Mouse (Mus musculus) small intestine, adult 10 weeks (tissue): ENCODE measurements around the gene March8. TPM values are rescaled to one million over a fixed set of nuclear protein-coding genes. Genes with fewer than 3 reads are reported as not detected.

Source experiments
- polyA plus RNA-seq: library from polyadenylated mRNA; stranded (reverse); fragments of 350-450 nt; fragmentation: Illumina TruSeq; extraction: RNeasy Lipid Tissue Mini Kit (QIAGEN cat#74804); gene quantifications from one replicate; pipeline ENCODE4 v1.2.3, GENCODE M21; 2014; ENCODE audit warnings: low replicate concordance

Gene March8
- polyA plus RNA-seq: 197 TPM

DNA sequence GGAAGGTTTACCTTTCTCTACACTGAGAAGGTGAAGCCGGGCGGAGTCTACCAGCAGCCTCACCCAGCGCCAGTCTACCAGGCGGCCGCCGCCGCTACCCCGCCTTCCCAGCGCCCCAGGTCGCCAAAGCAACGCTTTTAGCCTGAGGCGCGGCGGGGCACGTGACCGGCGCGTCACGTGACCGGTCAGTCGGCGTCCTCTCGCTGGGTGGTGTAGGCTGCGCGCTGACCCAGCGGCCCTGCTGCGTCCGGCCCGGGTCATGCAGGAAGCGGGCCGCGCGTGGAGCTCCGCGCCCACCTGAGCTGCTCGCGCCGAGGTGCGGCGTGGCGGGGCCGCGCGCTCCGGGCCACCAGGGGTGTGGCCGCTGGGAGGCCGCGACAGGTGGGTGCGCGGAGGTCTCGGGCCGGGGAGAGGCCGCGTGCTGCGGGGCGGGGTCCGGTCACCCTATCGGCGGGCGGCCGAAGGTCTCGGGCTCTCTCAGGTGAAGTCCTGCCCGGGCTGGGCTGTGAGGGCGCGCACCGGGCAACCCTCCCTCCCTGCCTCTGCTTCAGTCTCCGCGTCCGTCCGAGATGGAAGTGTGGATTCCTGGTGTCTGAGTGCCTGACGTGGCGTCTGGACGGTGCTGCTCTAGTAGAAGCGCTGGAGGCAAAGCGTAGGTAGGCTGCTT lies at the start of gene March8:
Gene March8 (plus strand): TSS at position 190 of the 667 bp plus-strand sequence.

Other genes with a start within 250 kb of the March8 start
- 27.4 TPM for gene Tmcc1, start 144.5 kb upstream of the March8 start, polyA plus RNA-seq
- gene Washc2, start 130.0 kb upstream of the March8 start, polyA plus RNA-seq: 28.8 TPM
- 1.9 TPM for gene Zfand4, start 73.8 kb upstream of the March8 start, polyA plus RNA-seq
- gene Alox5, start 123.2 kb downstream of the March8 start, polyA plus RNA-seq: 1.2 TPM
- gene Olfr211, start 151.1 kb downstream of the March8 start, polyA plus RNA-seq: not detected
- gene Olfr212, start 168.5 kb downstream of the March8 start, polyA plus RNA-seq: not detected
- not detected for gene Olfr213, start 200.4 kb downstream of the March8 start, polyA plus RNA-seq
- gene Gm5580, start 213.1 kb downstream of the March8 start, polyA plus RNA-seq: not detected
- not detected for gene Olfr214, start 216.2 kb downstream of the March8 start, polyA plus RNA-seq
- not detected for gene Olfr215, start 246.2 kb downstream of the March8 start, polyA plus RNA-seq